Mouse (Mus musculus) midbrain, postnatal 0 days (tissue): Measurements from ENCODE around the gene Rabepk. TPM values are rescaled to one million over a fixed set of nuclear protein-coding genes. Genes with fewer than 3 reads are reported as not detected.
"Not testable (repeated sequence)": the region's sequence is repeated elsewhere in the genome, so short reads cannot be mapped to it uniquely, and the experiment has no call there.

ENCODE experiments used
- ATAC-seq: fragments of 200-750 bp; cut with Nextera tagmentation; 2 replicates; pipeline ENCODE4 v1.8.0; 2017; ENCODE audit warnings: moderate number of reproducible peaks, mild to moderate bottlenecking, moderate TSS enrichment, moderate library complexity; ENCODE audit not compliant: low FRiP score
- DNase-seq: peaks from one replicate; pipeline ENCODE4 v3.0.0-alpha.2; 2015; ENCODE audit warnings: low spot score
- H3K27ac ChIP-seq: fragments of 300-500 bp; sonication (generic); 2 replicates; pipeline ENCODE4 v1.5.1; 2014; ENCODE audit warnings: low read depth, mild to moderate bottlenecking, low read length, mixed read lengths
- H3K27me3 ChIP-seq: fragments of 300-500 bp; sonication (generic); 2 replicates; pipeline ENCODE4 v1.6.1; 2014; ENCODE audit warnings: low read length, control low read depth, mixed read lengths; ENCODE audit not compliant: insufficient read depth
- H3K36me3 ChIP-seq: fragments of 300-500 bp; sonication (generic); 2 replicates; pipeline ENCODE4 v1.6.1; 2014; ENCODE audit warnings: low read length, control low read depth, mixed read lengths; ENCODE audit not compliant: insufficient read depth
- H3K4me1 ChIP-seq: fragments of 300-500 bp; sonication (generic); 2 replicates; pipeline ENCODE4 v1.6.1; 2014; ENCODE audit warnings: mild to moderate bottlenecking, control low read depth, antibody characterized with exemption, low read length, mixed read lengths; ENCODE audit not compliant: insufficient read depth
- H3K4me2 ChIP-seq: fragments of 300-500 bp; sonication (generic); 2 replicates; pipeline ENCODE4 v1.6.1; 2014; ENCODE audit warnings: low read depth, mild to moderate bottlenecking, low read length, mixed read lengths; ENCODE audit not compliant: poor library complexity, severe bottlenecking
- H3K4me3 ChIP-seq: fragments of 300-500 bp; sonication (generic); 2 replicates; pipeline ENCODE4 v1.5.1; 2014; ENCODE audit warnings: low read depth, mild to moderate bottlenecking, low read length, moderate library complexity
- H3K9ac ChIP-seq: fragments of 300-500 bp; sonication (generic); replicated peaks from 2 replicates; pipeline ENCODE4 v1.6.1; 2014; ENCODE audit warnings: mild to moderate bottlenecking, low read length, moderate library complexity, mixed read lengths; ENCODE audit not compliant: poor library complexity, severe bottlenecking
- H3K9me3 ChIP-seq: fragments of 300-500 bp; sonication (generic); 2 replicates; pipeline ENCODE4 v1.6.1; 2016; ENCODE audit warnings: low read length, control low read depth
- CTCF ChIP-seq: IDR thresholded peaks from 2 replicates; pipeline ENCODE4 v1.5.1; 2016; ENCODE audit warnings: antibody characterized with exemption, mild to moderate bottlenecking
- WGBS: fragments of 180-500 bp; shearing (Covaris S2); extraction: QIAGEN DNeasy Blood & Tissue Kit; methylation state at CpG from one replicate; pipeline ENCODE4 v1.1.7; 2014; 5-methylcytosine and 5-hydroxymethylcytosine counted together
- polyA plus RNA-seq: library from polyadenylated mRNA; unstranded; fragments of >200 nt; fragmentation: Nextera tagmentation; extraction: Ambion mirVana; gene quantifications from 2 replicates; pipeline ENCODE4 v1.2.1, GENCODE M21; 2015
- total RNA-seq: library from RNA; depleted of rRNA; stranded (reverse); fragments of >200 nt; gene quantifications from 2 replicates; pipeline ENCODE4 v1.2.3, GENCODE M21; 2014; rRNA removed

The Rabepk gene
- total RNA-seq (14.3 and 19.2 TPM in 2 replicates), polyA plus RNA-seq (23.2 and 23.7 TPM in 2 replicates)

DNA sequence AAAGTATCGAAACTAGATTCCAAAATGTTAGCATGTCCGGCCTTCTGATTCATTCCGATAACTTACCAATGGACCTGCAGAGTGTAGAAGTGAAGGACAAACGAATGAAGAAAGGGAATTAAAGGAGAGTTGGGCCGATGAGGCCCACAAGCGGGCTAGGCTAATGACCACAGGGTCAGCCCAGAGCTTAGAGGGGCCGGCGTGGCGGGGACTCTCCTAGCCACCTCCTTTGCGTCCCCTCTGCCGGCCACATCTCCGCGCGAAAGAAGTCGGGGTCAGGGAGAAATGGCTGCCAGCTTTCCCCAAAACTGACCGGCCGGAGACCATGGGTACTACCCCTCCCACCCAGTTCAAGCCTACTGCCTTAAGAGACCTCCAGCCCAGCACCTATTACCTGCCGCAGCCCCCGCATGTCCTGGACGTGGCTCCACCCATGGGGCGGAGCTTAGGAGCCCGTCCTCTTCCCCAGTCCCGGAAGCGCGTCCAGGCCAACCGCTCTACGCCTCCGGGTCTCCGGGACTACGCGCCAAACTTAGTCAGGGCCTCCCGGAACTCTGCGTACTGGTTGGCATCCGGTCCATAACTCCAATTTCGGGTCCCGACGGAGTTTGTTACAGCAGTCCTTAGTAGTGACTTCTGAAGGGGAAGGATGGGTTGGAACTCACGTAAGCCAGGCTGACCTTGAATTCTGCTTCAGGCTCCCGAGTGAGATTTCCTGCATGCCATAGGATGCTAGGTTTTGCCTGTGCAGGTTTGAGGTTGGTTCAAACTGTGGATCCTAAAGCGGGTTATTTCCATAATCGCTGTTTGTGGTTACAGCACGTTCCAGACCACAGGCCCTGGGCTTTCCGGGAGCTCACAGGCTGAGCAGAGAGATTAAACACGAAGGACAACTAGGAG, at the start of gene Rabepk:
TSS of gene Rabepk (minus strand) at position 556 of the 900 bp plus-strand sequence.
- no peaks in the 10 kb centered on the region for H3K27me3 ChIP-seq
- peaks cover 5% of the 10 kb centered on the region for H3K4me1 ChIP-seq
- H3K4me2 ChIP-seq, result peak within 1 kb of the TSS; percentile 87
- peak within 1 kb of the TSS; percentile 62 for H3K9ac ChIP-seq
- peak within 1 kb of the TSS; percentile 58 for H3K4me3 ChIP-seq
- no peaks in the 10 kb centered on the region for H3K9me3 ChIP-seq
- ATAC-seq, result peak; percentile 47
- DNase-seq, result peak; percentile 77
- TF ChIP-seq CTCF, result no peak
- H3K27ac ChIP-seq, result 0 out of 2 replicates have a peak within 1 kb of the TSS, but pooled peaks have one; percentile 26
- WGBS, result 4% methylated on average over 44 of the region's 44 CpGs
- no peaks in the 10 kb centered on the region for H3K36me3 ChIP-seq

GRCm38 (mm10) chr2:34847702-34848101, 48.0 kb upstream of the Rabepk start:
- Histone ChIP-seq H3K36me3 (peaks cover 15% of the 10 kb centered on the region), H3K4me3 (no peak overlapping the region), H3K9ac (no peak overlapping the region), H3K27ac (no peak overlapping the region), H3K4me2 (no peak overlapping the region), H3K27me3 (no peaks in the 10 kb centered on the region), H3K9me3 (no peaks in the 10 kb centered on the region), H3K4me1 (no peaks in the 10 kb centered on the region)
- 93% methylated on average over 1 of the region's 1 CpGs for WGBS
- no peak for ATAC-seq
- no peak for TF ChIP-seq CTCF
- DNase-seq, result no peak

GRCm38 (mm10) chr2:34843211-34843939, 43.7 kb upstream of the Rabepk start:
- whole genome bisulfite sequencing, result 83% methylated on average over 11 of the region's 11 CpGs

GRCm38 (mm10) chr2:34841706-34842105, 42.0 kb upstream of the Rabepk start:
- Histone ChIP-seq H3K36me3 (no peaks in the 10 kb centered on the region), H3K27me3 (no peaks in the 10 kb centered on the region), H3K4me2 (no peak overlapping the region), H3K4me3 (no peak overlapping the region), H3K9ac (no peak overlapping the region), H3K27ac (no peak overlapping the region), H3K9me3 (no peaks in the 10 kb centered on the region), H3K4me1 (no peaks in the 10 kb centered on the region)
- 90% methylated on average over 8 of the region's 8 CpGs for WGBS
- DNase-seq, result no peak
- no peak for TF ChIP-seq CTCF
- ATAC-seq, result no peak

More at GRCm38 (mm10) chr2:34843211-34843939, 43.7 kb upstream of the Rabepk start:
- H3K9me3 ChIP-seq, result no peaks in the 10 kb centered on the region
- ATAC-seq (no peak), DNase-seq (no peak)
- H3K27me3 ChIP-seq, result no peaks in the 10 kb centered on the region
- H3K4me2 ChIP-seq, result no peak overlapping the region
- no peaks in the 10 kb centered on the region for H3K4me1 ChIP-seq
- no peak overlapping the region for H3K27ac ChIP-seq
- TF ChIP-seq CTCF, result no peak
- H3K36me3 ChIP-seq, result no peaks in the 10 kb centered on the region
- H3K4me3 ChIP-seq, result no peak overlapping the region
- H3K9ac ChIP-seq, result no peak overlapping the region

DNA sequence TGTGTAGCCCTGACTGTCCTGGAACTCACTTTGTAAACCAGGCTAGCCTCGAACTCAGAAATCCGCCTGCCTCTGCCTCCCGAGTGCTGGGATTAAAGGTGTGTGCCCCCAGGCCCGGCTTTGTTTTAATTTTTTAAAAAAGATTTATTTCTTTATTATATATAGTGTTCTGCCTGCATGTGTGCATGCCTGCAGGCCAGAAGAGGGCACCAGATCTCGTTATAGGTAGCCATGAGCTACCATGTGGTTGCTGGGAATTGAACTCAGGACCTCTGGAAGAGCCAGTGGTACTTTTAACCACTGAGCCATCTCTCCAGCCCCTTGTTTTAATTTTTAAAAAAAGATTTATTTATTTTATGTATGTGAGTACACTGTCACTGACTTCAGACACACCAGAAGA, 40.4 kb upstream of the Rabepk start:
- H3K27ac ChIP-seq, H3K4me3 ChIP-seq, H3K36me3 ChIP-seq, H3K9me3 ChIP-seq, H3K4me2 ChIP-seq, H3K27me3 ChIP-seq, ATAC-seq, H3K9ac ChIP-seq, H3K4me1 ChIP-seq, DNase-seq: not testable (repeated sequence)
- 83% methylated on average over 5 of the region's 5 CpGs for WGBS

GRCm38 (mm10) chr2:34835669-34836068, 36.0 kb upstream of the Rabepk start:
- ATAC-seq (no peak), DNase-seq (no peak)
- 80% methylated on average over 3 of the region's 3 CpGs for WGBS
- H3K27me3 ChIP-seq, result no peaks in the 10 kb centered on the region
- H3K9ac ChIP-seq, result no peak overlapping the region
- no peak overlapping the region for H3K4me3 ChIP-seq
- H3K4me1 ChIP-seq, result no peaks in the 10 kb centered on the region
- no peak for TF ChIP-seq CTCF
- no peak overlapping the region for H3K4me2 ChIP-seq
- no peaks in the 10 kb centered on the region for H3K9me3 ChIP-seq
- H3K36me3 ChIP-seq, result no peaks in the 10 kb centered on the region
- no peak overlapping the region for H3K27ac ChIP-seq
